ENCODE assay signal across 8 mouse cellular contexts in the genomic region with DNA sequence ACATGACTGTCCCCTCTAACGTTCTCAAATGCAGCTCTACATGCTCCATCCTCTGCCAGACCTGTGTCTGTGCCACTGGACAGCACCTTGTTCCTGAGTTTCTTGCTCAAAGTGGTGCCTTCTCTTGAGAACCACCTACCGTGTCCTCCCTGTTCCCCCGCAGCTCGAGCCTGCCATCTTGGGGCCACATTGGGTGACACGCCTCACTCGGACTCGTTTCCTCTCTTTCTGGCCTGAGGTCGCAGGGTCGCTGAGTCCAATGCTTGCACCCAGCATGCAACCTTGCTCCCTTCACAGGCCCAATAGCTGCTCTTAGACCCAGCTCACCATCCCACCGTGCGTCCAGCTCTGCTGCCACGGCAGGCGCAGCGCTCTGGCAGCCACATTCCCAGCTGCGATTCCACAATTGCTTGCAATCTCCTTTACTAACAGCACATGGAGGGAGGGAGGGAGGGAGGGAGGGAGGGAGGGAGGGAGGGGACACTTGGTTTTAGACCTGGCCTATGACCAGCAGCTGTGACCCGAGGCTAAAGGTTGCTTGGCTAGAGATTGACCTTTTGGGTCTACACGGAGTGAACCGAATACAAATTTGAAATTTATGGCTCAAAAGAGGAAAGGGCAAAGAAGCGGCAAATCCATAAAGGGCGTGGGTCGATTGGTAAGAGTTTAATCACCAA. TPM values are rescaled to one million over a fixed set of nuclear protein-coding genes. Genes with fewer than 3 reads are reported as not detected.
A peak's percentile ranks its signal among the peaks of the same experiment; 100 is the strongest.
DNase-seq lines count a peak whose midpoint lies in the region; ATAC-seq lines count a peak whose summit lies in the region.

No protein-coding gene starts in this region.

- peaks cover 55% of the 10 kb centered on the region for H3K4me1 ChIP-seq in embryonic facial prominence, embryonic 10.5 days
- peaks cover 20% of the 10 kb centered on the region for H3K4me1 ChIP-seq in kidney, embryonic 16.5 days (ENCODE audit: insufficient read depth, low read length)
- H3K4me1 ChIP-seq in liver, embryonic 13.5 days (replicated peaks), result peaks cover 45% of the 10 kb centered on the region
- H3K4me1 ChIP-seq in neural tube, embryonic 12.5 days, result peaks cover 8% of the 10 kb centered on the region

- ATAC-seq in kidney, embryonic 16.5 days (ENCODE audit: low FRiP score, low TSS enrichment), result peak; percentile 12
- ATAC-seq in liver, embryonic 13.5 days (ENCODE audit: low read depth), result no peak
- no peak for ATAC-seq in neural tube, embryonic 12.5 days (ENCODE audit: low FRiP score, low read depth)

- peak; percentile 75 for DNase-seq in CD4-positive helper T cell, adult 2 months (ENCODE audit: low read depth, low spot score)
- peak; percentile 80 for DNase-seq in adrenal gland, adult 8-10 months
- DNase-seq in embryonic facial prominence, embryonic 10.5 days (ENCODE audit: low spot score), result peak; percentile 85
- DNase-seq in heart, adult 9 months (ENCODE audit: low spot score in 2 of 2), result peak; percentile 67 to 79
- peak; percentile 70 for DNase-seq in liver, embryonic 13.5 days
- peak; percentile 93 for DNase-seq in testis, postnatal 10 days (ENCODE audit: low spot score)

- H3K4me2 ChIP-seq in kidney, embryonic 16.5 days (replicated peaks; ENCODE audit: low read depth, low read length), result peak overlapping the region; percentile 32; the same call in 1 of the 2 replicates
- H3K4me2 ChIP-seq in liver, embryonic 13.5 days, result peak overlapping the region; percentile 33
- H3K4me2 ChIP-seq in neural tube, embryonic 12.5 days (replicated peaks), result peak overlapping the region; percentile 36

- WGBS in embryonic facial prominence, embryonic 10.5 days, result 12% methylated on average over 21 of the region's 21 CpGs
- WGBS in kidney, embryonic 16.5 days, result 9% methylated on average over 21 of the region's 21 CpGs
- WGBS in liver, embryonic 13.5 days (ENCODE audit: insufficient replicate concordance), result 16% methylated on average over 21 of the region's 21 CpGs
- whole genome bisulfite sequencing in neural tube, embryonic 12.5 days, result 5% methylated on average over 21 of the region's 21 CpGs

- H3K9ac ChIP-seq in kidney, embryonic 16.5 days (replicated peaks; ENCODE audit: low read length), result peak overlapping the region; percentile 54; the same call in 1 of the 2 replicates
- no peak overlapping the region for H3K9ac ChIP-seq in liver, embryonic 13.5 days
- no peak overlapping the region for H3K9ac ChIP-seq in neural tube, embryonic 12.5 days

- H3K9me3 ChIP-seq in embryonic facial prominence, embryonic 10.5 days, result no peaks in the 10 kb centered on the region
- no peaks in the 10 kb centered on the region for H3K9me3 ChIP-seq in kidney, embryonic 16.5 days (ENCODE audit: low read length)
- H3K9me3 ChIP-seq in liver, embryonic 13.5 days (replicated peaks), result no peaks in the 10 kb centered on the region
- H3K9me3 ChIP-seq in neural tube, embryonic 12.5 days, result no peaks in the 10 kb centered on the region

- H3K27ac ChIP-seq in embryonic facial prominence, embryonic 10.5 days (replicated peaks), result peak overlapping the region; percentile 67
- H3K27ac ChIP-seq in kidney, embryonic 16.5 days (ENCODE audit: low read length), result no peak overlapping the region
- H3K27ac ChIP-seq in liver, embryonic 13.5 days, result no peak overlapping the region
- H3K27ac ChIP-seq in neural tube, embryonic 12.5 days, result no peak overlapping the region

- H3K4me3 ChIP-seq in embryonic facial prominence, embryonic 10.5 days, result peak overlapping the region; percentile 40; the same call in 1 of the 2 replicates
- no peak overlapping the region for H3K4me3 ChIP-seq in kidney, embryonic 16.5 days (ENCODE audit: low read length)
- H3K4me3 ChIP-seq in liver, embryonic 13.5 days (replicated peaks), result no peak overlapping the region
- peak overlapping the region; percentile 3; the same call in 1 of the 2 replicates for H3K4me3 ChIP-seq in neural tube, embryonic 12.5 days

- H3K36me3 ChIP-seq in embryonic facial prominence, embryonic 10.5 days (replicated peaks), result peaks cover 32% of the 10 kb centered on the region
- peaks cover 11% of the 10 kb centered on the region for H3K36me3 ChIP-seq in kidney, embryonic 16.5 days (ENCODE audit: insufficient read depth, low read length)
- H3K36me3 ChIP-seq in liver, embryonic 13.5 days, result peaks cover 24% of the 10 kb centered on the region
- peaks cover 17% of the 10 kb centered on the region for H3K36me3 ChIP-seq in neural tube, embryonic 12.5 days

- H3K27me3 ChIP-seq in embryonic facial prominence, embryonic 10.5 days (replicated peaks; ENCODE audit: low read depth, poor library complexity, severe bottlenecking), result no peaks in the 10 kb centered on the region
- no peaks in the 10 kb centered on the region for H3K27me3 ChIP-seq in kidney, embryonic 16.5 days (ENCODE audit: insufficient read depth, low read length)
- no peaks in the 10 kb centered on the region for H3K27me3 ChIP-seq in liver, embryonic 13.5 days
- H3K27me3 ChIP-seq in neural tube, embryonic 12.5 days (replicated peaks), result no peaks in the 10 kb centered on the region

RNA-seq across cellular contexts. Expression of a gene that starts 1.7 kb away (rescaled TPM):
- 10 to 100 TPM; 31.7 to 43.0 (median 36.6) TPM for total RNA-seq in adrenal gland, adult 8-10 months (2022)
- polyA plus RNA-seq in embryonic facial prominence, embryonic 10.5 days (2016; fragmentation: Nextera tagmentation; extraction: Ambion mirVana), result 166 TPM in 2 replicates
- polyA plus RNA-seq in kidney, embryonic 16.5 days (2015; fragmentation: Nextera tagmentation; extraction: Ambion mirVana), result 101 and 113 TPM in 2 replicates
- 78.2 and 83.0 TPM in 2 replicates for polyA plus RNA-seq in liver, embryonic 13.5 days (2015; fragmentation: Nextera tagmentation; extraction: Ambion mirVana)
- polyA plus RNA-seq in neural tube, embryonic 12.5 days (2016; fragmentation: Nextera tagmentation; extraction: Ambion mirVana), result 84.5 and 98.3 TPM in 2 replicates

RNA-seq across cellular contexts. Expression of a gene that starts 12.2 kb away (rescaled TPM):
- total RNA-seq in adrenal gland, adult 8-10 months (2022), result 1 to 10 TPM in 1 of 4 experiments, under 1 TPM in 1, not detected in 2; 0.83 to 1.4 TPM
- polyA plus RNA-seq in embryonic facial prominence, embryonic 10.5 days (2016; fragmentation: Nextera tagmentation; extraction: Ambion mirVana), result 0.13 and 0.44 TPM in 2 replicates
- 0.54 and 0.71 TPM in 2 replicates for polyA plus RNA-seq in kidney, embryonic 16.5 days (2015; fragmentation: Nextera tagmentation; extraction: Ambion mirVana)
- 0.07 and 0.10 TPM in 2 replicates for polyA plus RNA-seq in liver, embryonic 13.5 days (2015; fragmentation: Nextera tagmentation; extraction: Ambion mirVana)
- 0.24 and 0.40 TPM in 2 replicates for polyA plus RNA-seq in neural tube, embryonic 12.5 days (2016; fragmentation: Nextera tagmentation; extraction: Ambion mirVana)

RNA-seq across cellular contexts. Expression of a gene that starts 25.9 kb away (rescaled TPM):
- total RNA-seq in adrenal gland, adult 8-10 months (2022), result 100 to 1,000 TPM; 132 to 155 (median 141) TPM
- 12.3 and 12.4 TPM in 2 replicates for polyA plus RNA-seq in embryonic facial prominence, embryonic 10.5 days (2016; fragmentation: Nextera tagmentation; extraction: Ambion mirVana)
- 10.8 and 11.2 TPM in 2 replicates for polyA plus RNA-seq in kidney, embryonic 16.5 days (2015; fragmentation: Nextera tagmentation; extraction: Ambion mirVana)
- 8.2 TPM in 2 replicates for polyA plus RNA-seq in liver, embryonic 13.5 days (2015; fragmentation: Nextera tagmentation; extraction: Ambion mirVana)
- polyA plus RNA-seq in neural tube, embryonic 12.5 days (2016; fragmentation: Nextera tagmentation; extraction: Ambion mirVana), result 26.3 and 27.7 TPM in 2 replicates

RNA-seq across cellular contexts. Expression of a gene that starts 30.1 kb away (rescaled TPM):
- total RNA-seq in adrenal gland, adult 8-10 months (2022), result 10 to 100 TPM; 23.9 to 36.3 (median 30.0) TPM
- 234 and 253 TPM in 2 replicates for polyA plus RNA-seq in embryonic facial prominence, embryonic 10.5 days (2016; fragmentation: Nextera tagmentation; extraction: Ambion mirVana)
- 309 and 332 TPM in 2 replicates for polyA plus RNA-seq in kidney, embryonic 16.5 days (2015; fragmentation: Nextera tagmentation; extraction: Ambion mirVana)
- 45.8 and 49.6 TPM in 2 replicates for polyA plus RNA-seq in liver, embryonic 13.5 days (2015; fragmentation: Nextera tagmentation; extraction: Ambion mirVana)
- polyA plus RNA-seq in neural tube, embryonic 12.5 days (2016; fragmentation: Nextera tagmentation; extraction: Ambion mirVana), result 106 and 107 TPM in 2 replicates

RNA-seq across cellular contexts. Expression of a gene that starts 31.4 kb away (rescaled TPM):
- 1 to 10 TPM; 5.3 to 9.8 (median 7.5) TPM for total RNA-seq in adrenal gland, adult 8-10 months (2022)
- polyA plus RNA-seq in embryonic facial prominence, embryonic 10.5 days (2016; fragmentation: Nextera tagmentation; extraction: Ambion mirVana), result 15.7 and 18.0 TPM in 2 replicates
- polyA plus RNA-seq in kidney, embryonic 16.5 days (2015; fragmentation: Nextera tagmentation; extraction: Ambion mirVana), result 5.5 and 9.2 TPM in 2 replicates
- polyA plus RNA-seq in liver, embryonic 13.5 days (2015; fragmentation: Nextera tagmentation; extraction: Ambion mirVana), result 5.4 and 5.7 TPM in 2 replicates
- 4.9 and 7.7 TPM in 2 replicates for polyA plus RNA-seq in neural tube, embryonic 12.5 days (2016; fragmentation: Nextera tagmentation; extraction: Ambion mirVana)

Comparison
In these comparisons a context has a peak if more than half of its experiments do, and no peak if none do; other contexts are left out.
1. H3K4me3 ChIP-seq: peak in embryonic facial prominence, embryonic 10.5 days (single experiment) and neural tube, embryonic 12.5 days (single experiment); none in kidney, embryonic 16.5 days (single experiment) and liver, embryonic 13.5 days (single experiment).
2. Peak in every context shown above with its lines, with median percentiles within 50 percentile points of each other: DNase-seq and H3K4me2 ChIP-seq.